Mouse (Mus musculus) inflammation-experienced regulatory T-cells, adult 6 months (primary cell): Measurements from ENCODE around the gene Hoxa4. TPM values are rescaled to one million over a fixed set of nuclear protein-coding genes. Genes with fewer than 3 reads are reported as not detected.

ENCODE experiments used
- ATAC-seq: one replicate; pipeline ENCODE4 v1.8.0; 2017
- polyA plus RNA-seq, 3 experiments: library from polyadenylated mRNA; unstranded; fragments of 100-300 nt; shearing (Covaris generic); gene quantifications; one replicate each; pipeline ENCODE4 v1.2.1; 2017

Hoxa4 gene
- polyA plus RNA-seq, 3 experiments from 2014 or later: not detected

DNA sequence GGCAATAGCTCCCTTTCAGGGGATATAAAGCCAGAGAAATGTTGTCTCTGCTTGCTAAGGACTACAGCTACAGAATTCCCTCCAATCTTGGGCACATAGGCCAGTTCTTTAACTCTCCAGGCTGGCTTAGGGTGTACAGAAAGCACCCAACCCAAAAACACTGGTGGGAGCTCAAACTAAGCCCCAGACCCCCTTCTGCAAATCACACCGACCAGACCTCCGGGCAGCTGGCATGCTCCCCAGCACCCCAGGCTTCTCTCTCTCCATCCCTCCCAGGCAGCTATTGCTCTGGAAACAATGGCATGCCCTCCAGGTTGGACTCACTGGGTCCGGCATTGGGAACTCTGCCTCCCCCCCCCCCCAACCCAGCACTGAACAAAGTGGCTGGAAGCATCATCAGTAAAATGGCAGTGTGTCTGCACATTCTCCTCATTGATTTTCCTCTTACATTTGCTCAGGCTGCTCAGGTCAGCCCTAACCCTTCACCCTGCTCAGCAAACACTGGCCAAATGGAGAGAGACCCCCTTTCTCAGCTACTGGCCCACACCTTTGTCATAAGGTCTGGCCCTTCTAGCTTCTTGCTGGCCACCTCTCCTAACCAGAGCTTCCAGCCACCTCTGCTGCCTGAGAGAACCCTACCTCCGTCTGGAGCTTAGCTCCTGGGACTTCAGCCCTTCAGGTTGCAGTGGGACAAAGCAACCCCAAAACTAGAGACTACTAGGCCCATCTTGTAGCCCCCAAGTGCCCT is 12.5 kb downstream of the Hoxa4 start:
- no peak for ATAC-seq

DNA sequence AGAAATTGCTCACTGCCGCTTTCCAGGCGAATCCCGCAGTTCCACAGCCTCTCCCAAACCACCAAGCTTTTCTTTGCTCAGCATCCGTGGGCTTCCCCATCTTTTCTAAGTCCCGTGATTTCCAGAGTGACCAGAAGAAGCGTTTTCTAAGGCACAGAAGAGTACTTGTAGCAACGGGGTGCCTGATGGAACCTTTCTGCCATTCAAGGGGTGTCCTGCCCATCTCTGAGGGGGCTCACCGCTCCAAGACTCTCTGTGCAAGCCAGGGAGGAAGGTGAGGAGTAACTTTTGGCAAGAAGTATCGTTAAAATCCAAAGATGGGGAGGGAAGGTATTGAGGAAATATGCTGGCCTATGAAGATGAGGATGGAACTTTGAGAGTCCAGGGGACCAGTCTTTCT is 13.7 kb downstream of the Hoxa4 start:
- ATAC-seq: no peak

DNA sequence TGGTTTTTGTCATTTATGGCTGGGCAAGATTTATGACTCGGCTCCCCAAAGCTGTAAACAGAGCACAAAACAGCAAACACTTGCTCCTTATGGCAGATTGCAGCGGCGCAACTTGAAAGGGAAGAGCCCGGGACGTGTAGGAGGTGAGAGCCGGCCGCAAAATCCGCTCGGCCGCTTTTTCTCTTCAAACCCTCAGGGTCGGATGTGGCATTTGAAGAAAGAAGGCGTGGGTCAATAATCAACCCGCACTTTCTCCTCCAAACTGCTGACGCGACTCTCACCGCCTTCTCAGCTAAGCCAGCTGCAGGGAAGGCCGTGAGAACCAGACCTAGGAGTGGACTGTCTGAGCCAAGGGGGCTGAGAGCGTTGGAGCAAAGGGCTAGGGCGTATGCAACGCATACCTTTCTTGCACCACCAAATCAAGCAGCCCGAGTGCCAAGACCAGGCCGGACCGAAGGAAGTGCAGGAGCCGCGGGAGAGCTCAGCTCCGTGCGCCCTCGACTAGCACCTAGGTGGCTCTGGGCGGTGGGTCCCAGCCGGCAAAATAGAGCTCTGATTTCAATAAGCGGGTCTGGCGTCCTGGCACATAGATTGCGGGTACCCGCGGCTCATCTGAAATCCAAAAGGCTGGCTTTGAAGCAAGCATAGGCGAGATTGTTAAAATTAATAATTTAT is 14.4 kb downstream of the Hoxa4 start, which contains the start of gene 5730596B20Rik:
5730596B20Rik (plus strand) TSS at position 438 of the 675 bp plus-strand sequence.
- ATAC-seq: no peak

DNA sequence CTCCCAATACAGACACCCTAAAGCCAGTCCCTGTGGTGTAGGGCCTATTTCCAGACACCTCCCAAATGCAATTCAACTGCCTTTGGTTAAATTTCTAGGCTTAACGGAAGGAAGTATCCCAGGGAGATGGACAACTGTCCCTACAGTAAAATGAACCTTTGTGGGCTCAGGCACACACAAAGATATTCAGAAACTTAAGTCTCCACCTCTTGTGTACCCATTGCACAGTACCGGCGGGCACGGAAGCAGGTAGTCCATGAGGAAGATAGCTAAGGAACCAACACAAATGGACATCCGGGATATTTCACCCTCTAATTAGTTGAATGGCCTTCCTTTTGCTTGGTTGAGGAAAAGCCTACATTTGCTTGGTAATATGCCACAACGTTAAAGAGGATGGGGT is 15.2 kb downstream of the Hoxa4 start:
- ATAC-seq: no peak

DNA sequence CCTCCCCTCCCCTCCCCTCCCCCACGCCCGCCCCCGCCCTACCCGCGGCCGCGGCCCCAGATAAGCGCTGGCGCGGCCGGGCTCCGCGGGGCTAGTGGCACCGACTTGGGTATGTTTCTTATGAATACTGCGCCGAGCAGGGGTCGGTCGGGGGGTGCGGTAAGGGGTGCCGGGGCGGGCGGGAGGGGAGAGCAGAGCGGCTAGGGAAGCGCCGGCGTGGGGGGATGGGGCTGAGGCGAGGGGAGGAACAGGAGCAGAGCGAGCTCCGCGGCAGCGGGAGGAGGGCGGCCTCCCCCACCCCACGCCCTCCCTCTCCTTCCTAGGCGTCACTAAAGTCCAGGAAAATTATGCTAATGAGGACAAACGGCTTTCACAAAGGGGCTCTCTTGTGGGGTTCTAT is 15.7 kb downstream of the Hoxa4 start:
- no peak for ATAC-seq

DNA sequence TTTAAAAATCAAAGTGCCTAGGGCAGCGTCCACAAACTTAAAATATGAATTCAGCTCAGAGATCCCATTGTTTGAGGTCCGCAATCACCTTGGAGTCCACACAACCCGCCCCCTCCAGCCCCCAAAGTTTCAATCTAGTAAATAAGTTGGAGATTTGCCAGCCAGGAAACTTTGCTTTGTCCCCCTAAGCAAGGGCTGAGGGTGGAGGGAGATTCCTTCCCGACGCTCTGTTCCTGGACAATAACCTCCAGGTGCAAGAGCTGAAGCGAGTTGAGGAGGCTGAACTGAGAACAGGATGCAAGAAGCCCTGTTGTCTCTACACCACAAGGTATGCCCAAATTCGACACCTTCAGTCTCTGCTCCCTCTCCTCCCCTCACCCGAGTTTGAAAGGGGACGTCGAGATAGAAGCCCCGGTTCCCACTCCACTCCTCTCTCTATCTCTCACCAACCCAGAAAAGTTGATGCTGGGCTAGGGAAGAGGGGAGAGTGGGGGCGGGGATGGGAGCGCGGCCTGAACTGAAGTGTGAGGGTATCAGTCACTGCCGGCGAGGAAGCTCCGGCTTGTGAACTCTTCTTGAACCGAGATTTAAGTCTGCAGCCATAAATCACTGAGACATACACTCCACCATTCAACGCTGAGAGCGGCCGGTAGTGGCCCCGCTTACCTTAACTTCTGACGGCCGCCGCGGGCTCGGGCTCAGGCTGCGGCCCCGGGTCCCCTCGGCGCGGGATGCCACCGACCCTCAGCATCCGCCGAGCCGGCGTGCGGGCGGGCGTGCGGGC is 16.4 kb downstream of the Hoxa4 start:
- ATAC-seq: no peak

DNA sequence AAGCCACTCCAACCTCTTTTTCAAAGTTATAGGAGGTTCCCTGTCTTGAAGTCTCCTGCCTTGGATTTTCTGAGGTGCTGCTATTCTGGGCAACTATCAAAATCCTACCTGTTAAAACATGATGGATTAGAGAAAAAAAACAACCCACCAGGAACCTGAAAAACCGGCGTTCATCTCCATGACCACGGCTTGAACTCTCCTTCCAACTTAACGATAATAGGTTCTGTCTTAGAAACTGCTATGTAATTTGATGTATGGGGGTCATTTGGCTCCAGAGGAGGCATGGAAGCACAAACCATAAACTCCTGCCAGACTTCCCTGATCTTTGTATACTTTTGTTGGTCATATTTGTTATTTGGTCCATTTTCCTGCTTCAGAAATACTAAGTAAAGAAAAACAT is 17.9 kb downstream of the Hoxa4 start:
- no peak for ATAC-seq

DNA sequence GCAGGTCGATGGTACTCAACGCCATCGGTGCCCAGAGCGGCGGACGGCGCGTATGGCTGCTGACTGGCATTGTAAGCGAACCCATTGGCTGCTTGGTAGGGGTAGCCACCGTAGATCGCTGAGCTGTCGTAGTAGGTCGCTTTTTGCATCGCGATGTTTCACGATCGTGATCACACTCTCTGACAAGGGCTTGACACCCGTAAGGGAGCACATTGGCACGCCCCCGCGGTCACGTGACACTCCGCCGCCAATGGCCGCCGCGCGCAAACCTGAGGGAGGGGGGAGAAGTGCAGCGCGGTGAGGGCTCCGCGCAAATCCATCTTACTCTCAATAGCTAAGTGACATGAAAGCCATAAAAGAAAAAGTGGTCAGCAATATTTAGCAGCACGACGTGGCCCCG is 19.1 kb downstream of the Hoxa4 start:
- ATAC-seq: no peak

DNA sequence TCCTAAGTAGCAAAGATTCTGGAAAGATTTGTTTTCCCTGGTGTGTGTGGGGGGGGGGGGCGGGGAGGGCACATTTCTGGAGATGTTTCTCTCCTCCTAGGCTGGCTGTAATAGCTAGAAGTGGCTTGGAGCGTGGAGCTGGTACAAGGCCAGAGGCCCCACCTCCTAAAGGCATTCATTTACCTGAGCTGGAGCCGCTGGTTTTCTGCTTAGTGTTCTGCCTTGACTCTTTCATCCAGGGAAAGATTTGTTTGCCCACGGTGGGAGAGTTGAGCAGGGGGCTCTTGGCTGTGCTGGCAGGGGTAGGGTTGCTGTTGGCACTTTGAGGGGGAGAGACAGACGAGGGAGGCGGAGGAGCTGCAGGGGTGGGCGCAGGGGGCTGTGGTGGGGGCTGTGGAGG is 19.6 kb downstream of the Hoxa4 start:
- no peak for ATAC-seq

DNA sequence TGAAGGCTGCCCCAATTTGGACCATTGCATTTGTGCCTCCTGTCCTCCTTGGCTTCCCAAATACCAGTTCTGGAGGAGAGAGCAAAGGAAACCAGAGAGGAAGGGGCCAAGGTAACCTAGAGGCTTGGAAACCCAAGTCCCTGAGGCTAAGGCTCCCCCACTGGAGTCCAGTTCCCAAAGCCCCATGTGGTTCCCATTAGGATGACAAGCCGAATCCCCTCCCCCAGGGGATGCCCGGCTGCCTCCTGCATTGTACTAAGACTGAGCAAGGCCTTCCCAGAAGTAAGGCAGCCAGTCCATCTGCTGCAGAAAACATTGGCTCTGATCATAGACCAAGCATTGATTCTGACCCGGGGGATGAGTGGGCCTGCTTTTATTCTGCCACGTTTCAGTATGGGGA is 20.2 kb downstream of the Hoxa4 start:
- no peak for ATAC-seq

DNA sequence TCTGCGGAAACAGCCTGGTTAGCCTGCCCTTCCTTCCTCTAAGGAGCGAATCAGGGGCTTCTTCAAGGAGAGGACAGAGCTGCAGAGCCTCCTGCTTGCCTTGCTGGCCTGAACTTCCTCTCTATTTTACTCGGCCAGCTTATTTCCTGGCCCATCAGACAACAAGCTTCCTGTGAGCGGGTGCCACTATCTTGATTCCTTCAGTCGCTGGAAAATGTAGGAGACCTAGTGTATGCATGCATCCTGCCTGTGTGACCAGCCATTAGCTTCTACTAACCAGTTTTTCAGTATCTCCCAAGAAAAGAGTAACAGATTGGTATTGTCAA is 20.7 kb downstream of the Hoxa4 start:
- no peak for ATAC-seq

DNA sequence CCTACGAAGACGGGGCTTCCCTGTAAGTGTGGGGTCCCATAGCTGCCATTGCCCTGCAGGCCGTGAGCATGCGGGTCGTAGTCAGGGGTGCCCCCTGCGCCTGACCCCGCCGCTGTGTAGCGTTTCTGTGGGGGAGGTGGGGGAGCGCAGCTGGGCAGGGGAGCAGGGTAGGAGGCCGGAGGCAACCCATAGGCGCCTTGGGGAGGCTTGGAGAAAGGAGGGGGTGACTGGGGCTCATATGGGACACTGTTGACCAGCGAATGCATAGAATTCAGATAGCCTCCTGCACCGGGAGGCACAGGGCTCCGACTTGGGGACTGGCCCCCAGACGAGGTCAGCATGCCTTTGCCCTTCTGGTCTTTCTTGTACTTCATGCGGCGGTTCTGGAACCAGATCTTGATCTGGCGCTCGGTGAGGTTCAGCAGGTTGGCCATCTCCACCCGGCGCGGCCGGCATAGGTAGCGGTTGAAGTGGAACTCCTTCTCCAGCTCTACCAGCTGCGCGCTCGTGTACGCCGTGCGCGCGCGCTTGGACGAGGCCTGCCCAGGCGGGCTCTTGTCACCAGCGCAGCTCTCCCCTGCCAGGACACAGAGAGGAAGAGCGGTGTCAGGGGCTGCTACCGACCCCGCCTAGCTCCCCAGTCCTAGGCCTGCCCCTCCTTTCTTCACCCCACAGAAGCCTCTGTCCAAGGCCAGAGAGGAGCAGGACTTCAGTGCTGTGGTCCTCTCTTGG is 21.2 kb downstream of the Hoxa4 start:
- ATAC-seq: no peak

DNA sequence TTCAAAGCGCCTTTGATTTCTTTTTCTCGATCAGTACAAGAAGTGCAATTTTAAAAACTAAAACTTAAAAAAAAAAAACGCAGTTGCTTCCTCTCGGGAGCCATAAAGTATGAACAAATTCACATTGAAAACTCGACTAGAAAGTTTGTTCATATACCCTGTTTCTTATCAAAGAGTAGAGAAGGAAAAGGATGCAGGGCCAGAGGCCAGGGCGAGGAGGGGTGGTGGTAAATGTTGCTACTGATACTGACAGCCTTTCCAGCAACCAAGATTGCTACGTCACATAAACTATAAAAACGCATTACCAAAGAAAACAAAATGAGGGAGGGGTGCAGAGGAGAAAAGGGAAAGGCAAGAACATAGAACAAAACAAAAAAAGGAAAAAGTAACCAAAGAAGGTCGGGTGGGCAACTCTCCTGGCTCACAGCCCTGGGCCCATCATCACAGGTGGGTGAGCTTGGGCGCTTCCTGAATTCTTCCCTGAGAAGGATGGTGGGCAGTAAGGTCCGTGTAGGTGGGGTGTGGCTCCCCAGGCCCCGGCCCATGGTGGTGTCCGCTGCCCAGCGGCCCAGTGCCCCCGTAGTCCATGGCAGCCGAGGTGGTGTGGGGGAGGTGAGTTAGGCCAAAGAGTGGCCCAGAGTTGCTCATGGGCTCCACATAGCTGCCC is 21.9 kb downstream of the Hoxa4 start:
- ATAC-seq: no peak

DNA sequence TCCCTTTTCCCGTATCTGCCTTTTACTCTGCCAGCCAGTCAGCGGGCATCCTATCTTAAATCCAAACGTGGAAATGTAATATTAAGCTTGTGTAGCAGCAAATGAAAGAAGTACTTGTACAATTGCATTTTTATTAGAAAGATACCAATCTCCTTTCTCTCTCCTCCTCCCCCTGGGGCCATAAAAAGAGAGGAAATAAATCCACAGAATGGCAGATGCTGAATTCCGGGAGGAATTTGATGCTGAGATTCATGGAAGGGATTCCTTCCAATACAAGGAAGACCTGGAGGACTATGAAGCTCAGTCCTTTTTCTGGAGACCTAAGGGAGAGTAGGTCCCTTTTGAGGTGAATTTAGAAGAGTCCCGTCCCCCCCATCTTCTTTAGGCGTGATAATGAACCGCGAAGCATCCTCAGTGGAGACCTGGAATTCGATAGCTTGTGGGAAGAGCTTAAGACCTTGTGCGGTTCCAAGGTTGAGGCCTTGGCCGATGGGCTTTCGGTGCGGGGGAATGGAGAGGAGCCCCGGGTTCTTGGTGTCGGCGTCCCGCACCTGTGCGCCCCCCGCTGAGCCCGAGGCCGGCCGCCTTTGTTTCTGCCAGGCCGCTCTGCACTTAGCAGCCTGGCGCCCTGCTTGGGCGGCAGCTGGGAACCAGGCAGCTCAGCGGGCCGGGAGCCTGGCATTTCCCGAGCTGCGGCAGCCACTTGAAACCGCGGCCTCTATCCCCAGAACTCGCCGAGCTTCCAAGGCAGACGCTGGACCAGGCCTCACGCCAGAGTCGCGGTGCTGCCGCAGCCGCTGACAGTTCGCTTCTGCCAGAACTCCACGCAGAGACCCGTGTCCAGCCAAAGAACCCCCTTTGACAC is 23.1 kb downstream of the Hoxa4 start:
- ATAC-seq: no peak

DNA sequence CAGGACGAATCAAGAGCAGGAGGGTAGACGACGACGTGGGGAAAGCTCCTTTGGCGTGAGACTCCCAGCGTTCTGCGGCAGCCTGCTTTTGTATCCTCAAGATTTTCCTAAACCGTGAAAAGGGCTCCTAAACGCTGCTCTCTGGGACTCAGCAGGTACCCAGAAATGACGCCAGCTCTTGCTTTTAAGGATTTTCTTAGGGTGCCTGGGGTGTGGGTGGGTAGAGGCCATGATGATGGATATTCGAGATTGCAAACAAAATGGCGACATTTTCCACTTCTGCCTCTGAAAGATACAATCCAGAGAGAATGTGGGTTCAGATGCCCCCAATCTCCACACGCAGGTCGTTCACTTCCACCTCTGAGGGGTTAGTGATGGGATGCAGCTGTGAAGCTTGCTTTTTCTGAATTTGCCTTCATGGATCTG is 23.8 kb downstream of the Hoxa4 start:
- ATAC-seq: no peak

DNA sequence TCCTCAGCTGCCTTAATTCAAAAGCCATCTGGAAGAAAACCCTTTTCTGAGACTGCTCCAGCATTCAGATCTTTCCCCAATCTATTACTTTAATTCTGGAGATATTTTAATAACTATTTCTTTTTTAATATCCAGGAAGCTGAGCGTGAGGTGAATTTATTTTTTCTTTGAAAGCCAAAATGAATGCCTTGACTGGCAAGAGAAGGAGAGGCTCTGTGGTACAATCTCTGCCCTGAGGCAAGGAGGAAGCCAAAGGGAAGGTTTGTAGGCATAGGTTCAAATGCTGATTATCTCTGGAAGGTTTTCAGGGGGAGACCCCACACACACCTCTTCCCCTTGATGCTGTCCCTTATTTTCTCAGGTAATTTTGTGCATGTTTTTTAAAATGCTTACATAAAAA is 24.4 kb downstream of the Hoxa4 start:
- ATAC-seq: no peak

DNA sequence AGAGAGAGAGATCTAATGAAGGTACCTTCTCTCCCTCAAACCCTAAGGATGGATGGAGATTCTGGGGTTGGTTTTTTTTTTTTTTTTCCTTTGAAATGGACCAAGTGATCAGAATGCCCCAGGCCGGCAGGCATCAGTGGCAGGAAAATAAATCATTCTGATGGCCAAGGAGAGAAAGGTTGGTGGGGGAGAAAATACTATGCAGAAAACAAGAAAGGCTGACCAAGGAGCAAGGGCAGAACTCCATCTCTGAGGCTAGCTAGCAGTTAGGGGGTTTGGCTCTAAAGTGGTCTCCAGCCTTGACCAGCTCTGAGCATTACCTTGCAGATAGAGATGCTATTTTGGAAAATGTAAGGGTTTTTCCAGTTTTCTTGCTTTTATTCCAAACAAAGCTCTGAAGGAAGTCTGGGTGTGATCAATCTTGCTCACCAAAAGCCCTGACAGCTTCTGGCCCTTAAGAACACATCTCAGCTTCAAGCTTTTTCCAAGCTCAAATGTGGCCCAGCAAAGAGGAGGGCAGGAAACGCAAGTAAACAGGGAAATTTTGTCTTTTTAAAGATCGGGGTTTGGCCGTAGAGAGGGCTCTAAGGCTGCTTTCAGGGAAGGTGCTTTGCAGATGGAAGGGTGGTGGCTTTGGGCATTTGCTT is 25.0 kb downstream of the Hoxa4 start:
- ATAC-seq: no peak

DNA sequence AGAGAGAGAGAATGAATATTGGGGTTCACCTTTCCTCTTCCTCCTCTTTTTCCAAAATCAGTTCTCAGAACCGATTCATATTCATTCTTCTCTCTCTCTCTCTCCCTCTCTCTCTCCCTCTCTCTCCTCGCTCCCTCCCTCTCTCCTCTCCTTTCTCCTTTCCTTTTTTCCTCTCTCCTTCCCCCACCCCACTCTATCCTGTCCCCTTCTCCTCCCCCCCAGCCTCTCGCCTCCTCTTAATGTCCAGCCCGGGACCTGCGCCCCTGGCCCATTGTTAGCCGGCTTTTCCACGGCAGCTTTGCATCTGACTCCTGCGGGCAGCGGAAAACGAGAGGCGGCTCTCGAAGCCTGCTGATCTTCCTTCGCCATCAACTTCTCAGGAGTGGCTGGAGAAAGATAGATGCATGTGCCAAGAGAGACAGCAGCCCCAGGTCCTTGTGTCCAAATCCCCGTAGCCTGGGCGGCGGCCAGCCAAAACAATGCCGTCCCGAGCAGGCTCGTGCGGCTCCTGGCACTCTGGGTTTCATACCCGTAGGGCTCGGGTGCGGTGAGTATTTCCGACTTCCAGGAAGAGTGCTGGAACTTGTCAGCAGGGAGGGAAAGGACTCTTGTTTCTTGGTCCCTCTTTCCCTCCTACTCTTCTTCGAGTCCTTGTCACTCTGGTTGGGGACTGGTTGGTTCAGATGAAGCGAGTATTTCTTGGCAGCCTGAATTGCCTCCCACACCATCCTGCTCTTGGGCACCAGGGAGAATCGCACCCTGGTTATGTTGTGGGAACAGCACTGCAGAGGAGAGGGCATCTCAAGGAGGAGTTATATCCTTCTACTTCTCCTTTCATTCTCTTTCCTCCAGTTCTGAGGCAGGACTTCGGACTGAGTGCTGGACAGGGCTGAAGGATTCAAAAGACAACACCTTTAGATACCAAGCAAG is 25.8 kb downstream of the Hoxa4 start:
- ATAC-seq: no peak

DNA sequence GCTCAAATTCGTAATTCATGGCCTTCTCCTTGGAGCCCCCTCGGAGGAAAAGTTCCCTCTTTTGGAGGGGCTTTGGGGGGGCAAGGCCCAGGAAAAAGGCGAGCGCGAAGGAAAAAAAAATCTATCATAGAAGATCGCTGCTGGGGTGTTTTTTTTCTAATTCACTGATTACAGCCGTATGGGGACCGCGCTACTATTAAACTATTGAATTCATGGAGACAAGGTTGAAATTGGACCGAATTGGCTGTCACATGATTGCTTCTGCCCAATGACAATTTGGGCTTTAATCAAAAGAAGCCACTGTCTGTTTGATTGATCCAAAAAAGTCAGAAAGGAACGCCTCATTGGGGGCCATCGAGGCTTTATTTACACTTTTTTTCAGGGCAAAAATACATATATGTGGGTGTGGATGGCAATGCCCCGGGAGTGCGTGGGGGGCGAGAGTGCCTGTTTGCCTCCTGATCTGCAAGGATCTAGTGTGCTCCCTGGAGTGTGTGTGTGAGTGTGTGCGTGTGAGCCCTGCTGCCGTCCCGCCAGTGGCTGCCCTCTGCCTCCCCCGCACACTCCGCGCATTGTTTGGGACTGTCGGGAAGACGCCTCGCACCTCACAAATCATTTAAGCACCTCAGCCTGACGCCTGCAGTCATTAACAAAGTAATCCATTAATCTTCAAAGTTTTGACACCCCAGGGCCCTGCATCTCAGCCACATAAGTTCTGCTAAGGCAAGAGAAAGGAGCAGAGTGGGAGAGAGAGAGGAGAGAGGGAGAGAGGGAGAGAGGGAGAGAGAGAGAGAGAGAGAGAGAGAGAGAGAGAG is 26.7 kb downstream of the Hoxa4 start, which contains the start of gene Hoxa2:
Hoxa2 (minus strand) TSS at position 206 of the 815 bp plus-strand sequence.
- ATAC-seq: no peak
